Mouse (Mus musculus) liver (tissue): ENCODE measurements around the gene Npw.

ENCODE experiments used
- DNase-seq: peaks from one replicate; pipeline ENCODE4 v3.0.0-alpha.2; 2020; ENCODE audit warnings: mixed read lengths

The Npw gene

DNA sequence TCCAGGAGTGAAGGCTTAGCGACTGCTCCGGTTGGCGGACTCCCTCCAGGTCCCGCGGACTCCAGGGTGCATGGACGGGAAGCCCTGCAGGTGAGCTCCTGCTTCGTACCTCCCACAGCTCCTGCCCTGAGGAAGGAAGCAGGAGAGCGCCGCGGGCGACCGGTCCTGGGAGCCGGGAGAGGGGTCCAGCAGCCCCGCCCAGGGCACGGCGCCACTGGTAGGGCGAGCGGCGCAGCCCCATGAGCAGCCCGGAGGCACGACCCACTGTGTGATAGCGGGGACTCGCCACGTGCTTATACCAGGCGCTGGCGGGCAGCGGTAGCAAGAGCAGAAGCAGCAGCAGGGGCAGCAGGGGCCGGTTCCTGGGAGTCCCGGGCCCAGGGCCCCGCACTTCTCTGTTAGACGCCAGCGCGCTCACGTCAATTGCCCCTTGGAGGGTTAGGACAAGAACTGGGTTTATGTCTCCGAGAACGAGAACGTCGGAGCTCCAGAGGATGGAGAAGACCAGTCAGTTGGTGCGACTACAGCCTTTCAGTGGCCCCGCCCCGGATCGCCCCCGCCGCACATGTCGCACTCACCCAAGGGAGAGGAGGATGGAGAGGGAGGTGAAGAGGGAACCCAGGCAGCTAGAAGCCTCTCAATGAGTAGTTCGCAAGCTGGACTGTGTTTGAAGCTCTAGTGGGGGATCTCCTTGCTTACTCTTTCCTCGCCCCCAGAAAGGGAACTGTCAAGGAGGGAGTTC lies at the start of gene Npw:
Gene Npw, minus strand, starts transcription at position 441 of the 742 bp plus-strand sequence.
- no peak for DNase-seq

DNA sequence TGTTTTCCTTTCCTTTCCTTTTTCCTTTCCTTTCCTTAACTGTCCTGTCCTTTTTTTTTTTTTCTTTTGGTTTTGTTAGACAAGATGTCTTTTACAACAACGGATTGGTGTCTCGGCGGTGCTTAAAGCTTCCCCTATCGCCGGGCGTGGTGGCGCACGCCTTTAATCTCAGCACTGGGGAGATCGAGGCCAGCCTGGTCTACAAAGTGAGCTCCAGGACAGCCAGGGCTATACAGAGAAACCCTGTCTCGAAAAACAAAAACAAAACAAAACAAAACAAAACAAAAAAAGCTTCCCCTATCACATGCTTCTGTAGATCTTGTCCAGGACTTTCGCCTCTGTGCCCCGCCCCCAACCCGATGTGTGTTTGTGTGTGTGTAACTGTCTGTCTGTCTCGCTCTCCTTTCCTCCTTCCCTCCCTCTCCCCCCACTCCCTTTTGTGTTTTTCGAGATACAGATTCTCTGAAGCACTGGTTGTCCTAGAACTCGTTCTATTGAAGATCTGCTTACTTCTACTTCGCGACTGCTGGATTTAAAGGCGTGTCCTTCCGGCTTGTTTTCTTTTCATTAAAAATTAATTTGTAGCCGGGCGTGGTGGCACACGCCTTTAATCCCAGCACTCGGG lies 49.7 kb upstream of the Npw start:
- DNase-seq = peak; percentile 52

DNA sequence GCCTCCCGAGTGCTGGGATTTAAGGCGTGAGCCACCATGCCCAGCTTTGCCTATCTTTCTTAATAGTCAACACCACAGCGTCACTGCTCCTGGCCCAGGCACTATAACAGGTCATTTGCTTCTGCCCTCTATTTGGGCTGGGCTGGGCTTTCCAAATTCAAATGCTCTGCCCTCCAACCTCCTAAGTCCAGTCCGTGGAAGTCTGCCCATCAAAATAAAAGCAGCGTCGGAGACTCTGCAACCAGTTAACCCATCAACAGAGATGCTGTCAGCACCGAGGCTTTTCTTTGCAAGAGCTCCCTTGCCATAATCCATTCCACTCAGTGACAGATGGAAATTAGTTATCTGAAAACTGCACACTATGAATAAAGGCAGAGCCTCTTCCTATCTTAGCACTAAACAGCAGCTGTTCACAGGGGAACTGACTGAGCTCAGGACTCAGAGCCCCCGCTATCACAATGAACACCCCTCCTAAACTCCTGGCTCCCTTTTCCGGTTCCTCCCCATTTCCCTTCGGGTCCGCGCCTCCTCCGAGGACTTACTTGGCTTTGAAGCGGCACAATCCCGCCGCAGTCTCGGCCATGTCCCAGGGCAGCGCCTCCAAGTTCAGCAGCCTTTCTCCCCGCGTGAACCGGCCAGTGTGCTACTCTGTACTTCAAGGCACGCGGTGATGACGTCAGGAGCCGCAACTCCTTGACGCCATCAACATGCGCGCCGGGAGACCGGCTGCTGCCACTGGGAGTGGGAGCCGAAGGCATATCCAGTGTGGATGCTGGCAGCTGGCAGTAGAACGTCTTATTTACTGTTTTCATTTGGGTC lies 48.9 kb upstream of the Npw start, which contains the start of gene Tbl3:
Gene Tbl3, minus strand, starts transcription at position 679 of the 819 bp plus-strand sequence.
- peak; percentile 90 for DNase-seq

DNA sequence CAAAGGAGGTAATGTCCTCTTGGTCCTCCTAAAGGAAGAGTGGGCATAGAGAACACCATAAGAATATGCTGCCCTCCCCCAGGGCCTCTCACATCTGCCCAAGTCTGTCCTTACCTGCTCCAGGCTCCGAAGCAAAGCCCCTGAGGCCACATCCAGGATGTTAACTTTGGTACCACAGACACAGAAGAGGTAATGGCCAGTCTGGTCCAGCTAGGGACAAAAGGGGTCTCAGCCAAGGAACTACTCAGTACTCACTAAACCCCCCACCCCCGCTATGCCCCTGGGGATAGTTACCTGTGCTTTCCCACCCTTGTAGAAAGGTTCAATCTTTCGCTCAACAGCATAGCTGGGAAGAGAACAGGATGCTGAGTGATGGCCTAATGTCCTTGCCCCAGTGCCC lies 47.6 kb upstream of the Npw start:
- no peak for DNase-seq

DNA sequence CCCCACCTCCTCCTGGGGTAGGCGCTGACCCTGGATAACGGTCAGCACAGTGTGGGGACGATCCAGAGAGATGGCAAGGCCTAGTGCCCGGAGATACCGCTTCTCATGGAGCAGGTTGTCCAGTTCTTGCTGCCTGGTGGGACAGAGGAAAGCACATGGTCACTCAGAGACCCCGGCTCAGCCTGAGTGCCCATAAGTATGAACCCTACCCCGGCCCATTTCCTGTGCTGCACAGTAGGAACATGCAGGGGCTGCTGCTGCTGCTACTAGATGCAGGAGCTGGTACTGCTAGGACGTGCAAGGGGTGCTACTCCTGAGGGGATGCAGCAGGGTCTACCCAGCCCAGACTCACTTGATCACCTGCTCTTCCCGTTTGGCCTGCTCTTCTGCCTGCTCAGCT lies 43.0 kb upstream of the Npw start:
- no peak for DNase-seq

DNA sequence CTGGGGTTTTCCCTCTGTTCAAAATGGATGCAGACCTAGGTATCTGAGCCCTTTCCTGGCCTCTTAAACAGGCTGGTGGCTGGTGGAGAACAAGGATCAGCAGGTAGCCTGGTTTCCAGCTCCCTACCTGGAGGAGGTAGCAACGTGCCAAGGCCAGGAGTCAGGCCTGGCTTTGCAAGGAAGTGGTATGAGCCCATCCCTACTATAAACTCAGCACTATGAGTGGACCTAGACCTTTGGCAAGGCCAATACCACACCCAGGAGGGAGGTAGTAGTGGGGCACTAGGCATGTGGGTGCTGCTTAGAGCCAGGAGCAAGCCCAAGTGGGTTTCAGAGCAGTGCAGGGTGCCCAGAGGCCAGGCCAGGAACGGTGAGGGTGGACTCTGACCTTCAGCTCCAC lies 41.2 kb upstream of the Npw start:
- DNase-seq = no peak

DNA sequence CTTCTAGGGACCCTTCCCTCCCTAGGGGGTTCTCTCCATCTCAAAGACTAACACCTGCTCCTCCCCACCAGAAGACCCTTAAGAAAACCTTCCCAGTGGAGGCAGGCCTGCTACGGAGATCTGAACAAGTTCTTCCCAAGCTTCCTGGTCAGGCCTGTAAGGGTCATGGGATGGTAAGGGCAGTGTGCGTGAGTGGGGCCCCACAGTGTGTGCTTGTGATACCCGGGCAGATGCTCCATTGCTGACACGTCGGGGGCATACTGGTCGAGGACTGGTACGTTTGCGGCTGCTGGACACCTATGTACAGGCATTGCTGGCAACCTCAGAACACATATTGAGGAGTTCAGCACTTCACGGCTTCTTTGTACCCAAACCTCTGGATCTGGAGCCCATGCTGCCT lies 40.5 kb upstream of the Npw start:
- no peak for DNase-seq

DNA sequence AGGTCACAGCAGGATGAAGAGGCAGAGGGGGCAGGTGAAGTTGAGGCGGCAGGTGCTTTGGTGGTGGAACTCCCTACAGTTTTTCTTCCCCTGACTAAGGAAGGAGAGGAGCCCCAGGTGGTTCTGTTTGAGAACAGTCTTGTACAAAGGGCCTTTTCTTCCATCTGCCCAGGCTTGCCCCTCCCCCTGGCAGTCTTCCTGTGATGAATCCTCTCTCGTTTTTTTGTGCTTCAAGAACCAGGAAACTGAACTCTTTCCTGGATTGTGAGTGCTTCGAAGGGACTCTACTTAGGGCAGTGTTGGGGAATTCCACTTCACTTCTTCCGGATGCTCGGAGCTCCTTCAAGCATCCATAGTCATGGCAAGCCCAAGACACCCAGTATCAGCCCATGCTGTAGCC lies 39.7 kb upstream of the Npw start:
- no peak for DNase-seq

DNA sequence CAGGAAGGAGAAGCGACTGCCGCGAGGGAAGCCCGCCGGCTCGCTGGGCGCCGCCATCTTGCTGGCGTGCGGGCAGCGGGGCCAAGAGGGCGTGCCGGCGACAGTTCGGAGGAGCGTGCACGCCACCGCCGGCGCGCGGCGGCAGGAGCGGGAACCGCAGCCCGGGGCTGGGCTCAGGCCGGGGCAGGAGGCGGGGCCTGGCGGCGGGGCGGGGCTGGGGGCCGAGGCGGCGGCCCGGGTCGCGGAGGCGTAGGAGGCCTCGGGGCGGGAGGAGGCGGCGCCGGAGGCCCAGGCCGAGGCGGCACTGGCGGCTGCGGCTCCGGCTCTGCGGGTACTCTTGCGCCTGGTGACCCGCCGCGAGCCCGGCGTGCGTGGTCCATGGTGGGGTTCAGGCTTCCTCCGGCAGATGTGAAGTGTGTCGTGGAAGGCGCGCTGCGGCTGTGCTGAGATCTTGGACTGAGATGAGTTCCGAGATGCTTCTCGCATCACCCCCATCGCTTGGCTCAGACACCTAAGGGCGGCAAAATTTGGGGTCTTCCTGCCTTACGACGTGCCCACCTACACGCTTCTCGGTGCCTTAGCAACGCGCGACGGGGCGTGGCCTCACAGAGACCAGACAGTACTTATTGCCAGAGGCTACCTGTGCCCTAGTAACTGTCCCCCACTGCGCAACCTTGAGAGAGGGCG lies 37.9 kb upstream of the Npw start, which contains the start of the genes Gfer and Noxo1:
Gene Gfer, minus strand, starts transcription at position 146 of the 687 bp plus-strand sequence.
Gene Noxo1, plus strand, starts transcription at position 224 of the 687 bp plus-strand sequence.
- DNase-seq = peak; percentile 96

DNA sequence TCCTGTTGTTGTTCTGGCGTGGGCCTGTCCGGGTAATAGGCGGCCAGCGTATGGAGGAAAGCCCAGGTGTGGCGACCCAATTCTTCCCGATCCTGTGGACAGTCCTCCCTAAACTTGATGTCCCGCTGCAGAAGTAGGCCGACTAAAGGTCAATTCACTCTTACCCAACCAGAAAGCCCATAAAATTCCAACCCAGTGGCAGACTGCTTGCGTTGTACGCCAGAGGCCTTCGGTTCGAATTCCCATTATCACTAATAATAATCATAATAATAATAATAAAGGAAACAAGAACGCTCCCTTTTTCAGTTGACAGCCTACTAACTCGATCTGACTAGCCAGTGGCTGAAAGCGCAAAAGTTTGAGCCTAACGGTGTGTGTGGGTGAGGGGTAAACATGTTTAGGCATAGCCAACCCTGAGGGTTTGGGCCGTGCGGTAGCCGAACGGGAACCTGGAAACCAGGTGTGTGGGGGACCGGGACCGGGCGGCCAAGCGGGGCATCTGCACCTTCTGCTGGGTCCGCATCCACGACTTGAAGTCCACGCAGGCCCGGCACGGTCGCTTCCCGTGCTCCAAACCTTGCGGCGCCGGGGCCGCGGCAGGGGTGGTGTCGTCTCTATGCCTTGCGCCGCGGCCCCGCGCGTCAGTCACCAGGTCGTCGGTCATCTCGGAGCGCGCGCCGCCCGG lies 37.2 kb upstream of the Npw start:
- no peak for DNase-seq

DNA sequence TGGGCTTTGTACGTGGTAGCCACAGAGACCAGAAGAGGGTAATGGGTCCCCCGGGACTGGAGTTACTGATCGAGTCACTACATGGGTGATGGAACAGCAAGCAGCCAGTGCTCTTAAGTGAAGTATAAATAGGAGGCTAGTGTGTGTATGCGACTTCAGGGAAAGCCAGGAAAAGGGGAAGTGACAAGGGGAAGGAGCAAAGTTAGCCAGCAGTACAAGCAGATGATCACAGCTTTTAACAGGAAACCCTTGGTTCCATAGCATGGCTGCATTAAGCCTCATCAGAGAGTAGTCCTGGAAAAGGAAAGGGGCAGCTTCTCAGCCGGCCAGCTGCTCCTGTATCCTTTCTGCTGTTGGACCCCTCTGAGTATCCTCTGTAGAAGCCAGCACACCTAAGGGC lies 34.1 kb upstream of the Npw start:
- DNase-seq = no peak

DNA sequence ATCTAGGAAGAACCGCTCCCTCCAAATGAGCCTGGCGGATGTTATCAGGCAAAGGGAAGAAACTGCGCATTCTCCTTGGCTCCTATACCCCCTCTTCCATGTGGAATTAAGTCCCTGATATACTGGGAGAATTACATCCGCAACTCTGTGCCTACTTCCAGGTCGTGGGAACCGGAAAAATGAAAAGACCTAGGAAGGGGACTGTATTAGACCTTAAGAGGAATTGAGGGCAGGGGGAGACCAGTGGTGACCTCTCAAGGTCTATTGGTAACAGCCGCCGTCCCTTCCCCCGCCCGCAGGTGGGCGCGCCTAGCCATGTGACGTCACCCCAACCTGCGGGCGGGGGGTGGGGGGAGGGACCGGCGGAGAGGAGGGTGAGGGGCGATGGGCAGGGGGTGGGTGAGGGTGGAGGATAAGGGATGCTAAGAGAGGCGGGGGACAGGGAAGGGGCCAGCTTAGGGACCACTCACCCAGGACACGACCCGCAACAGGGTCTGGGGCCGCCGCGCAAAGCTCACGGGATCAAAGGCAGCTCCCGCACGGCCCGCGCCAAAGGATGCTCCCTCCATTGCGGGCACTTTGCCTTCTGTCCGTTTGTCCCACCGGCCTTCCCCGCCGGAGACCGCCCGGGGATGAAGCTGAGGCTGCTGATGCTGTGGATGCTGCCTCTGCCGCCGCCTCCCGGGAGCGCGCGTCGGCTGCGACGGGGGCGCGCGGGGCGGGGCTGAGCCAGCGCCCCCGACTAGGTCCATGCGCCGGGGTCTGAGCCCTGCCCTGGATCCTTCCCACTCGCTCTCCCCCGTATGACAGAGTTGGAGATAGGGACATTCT lies 31.2 kb upstream of the Npw start, which contains the start of gene Syngr3:
Gene Syngr3, minus strand, starts transcription at position 705 of the 831 bp plus-strand sequence.
- no peak for DNase-seq

DNA sequence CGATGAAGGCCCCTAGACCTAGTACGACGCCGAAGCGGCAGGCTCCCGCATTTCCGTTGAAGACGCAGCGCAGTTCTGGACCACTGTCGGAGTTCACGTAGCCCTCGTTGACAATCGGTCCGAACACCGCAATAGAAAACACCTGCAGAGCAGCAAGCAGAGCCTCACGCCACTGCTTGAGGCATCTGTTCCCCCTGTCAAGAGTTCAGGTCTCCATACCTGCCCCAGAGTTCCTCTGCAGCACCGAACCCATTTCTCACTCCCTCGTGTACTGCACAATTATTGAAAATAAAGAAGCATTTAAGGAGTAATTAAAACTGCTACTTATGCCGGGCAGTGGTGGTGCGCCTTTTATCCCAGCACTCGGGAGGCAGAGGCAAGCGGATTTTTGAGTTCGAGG lies 29.3 kb upstream of the Npw start:
- no peak for DNase-seq

DNA sequence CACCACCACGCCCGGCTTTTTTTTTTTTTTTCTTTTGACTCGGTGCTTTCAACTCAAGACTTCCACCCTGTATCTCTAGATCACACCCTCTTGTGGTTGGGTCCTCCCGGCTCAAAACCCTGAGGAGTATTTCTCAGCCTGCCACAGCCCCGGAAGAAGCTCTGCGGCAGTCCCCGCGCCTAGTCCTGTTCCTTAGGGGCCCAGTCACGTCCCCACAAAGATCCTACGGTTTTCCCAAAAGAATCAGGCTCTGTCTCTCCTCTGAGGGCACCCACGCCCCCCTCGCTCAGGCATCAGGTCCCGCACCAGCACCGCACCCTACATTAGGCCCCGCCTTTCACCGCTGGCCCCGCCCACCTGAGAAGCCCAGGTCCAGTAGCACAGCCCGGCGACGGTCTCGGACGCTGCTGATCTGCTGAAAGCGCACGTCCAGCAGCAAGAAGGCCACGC lies 28.9 kb upstream of the Npw start:
- peak; percentile 80 for DNase-seq

DNA sequence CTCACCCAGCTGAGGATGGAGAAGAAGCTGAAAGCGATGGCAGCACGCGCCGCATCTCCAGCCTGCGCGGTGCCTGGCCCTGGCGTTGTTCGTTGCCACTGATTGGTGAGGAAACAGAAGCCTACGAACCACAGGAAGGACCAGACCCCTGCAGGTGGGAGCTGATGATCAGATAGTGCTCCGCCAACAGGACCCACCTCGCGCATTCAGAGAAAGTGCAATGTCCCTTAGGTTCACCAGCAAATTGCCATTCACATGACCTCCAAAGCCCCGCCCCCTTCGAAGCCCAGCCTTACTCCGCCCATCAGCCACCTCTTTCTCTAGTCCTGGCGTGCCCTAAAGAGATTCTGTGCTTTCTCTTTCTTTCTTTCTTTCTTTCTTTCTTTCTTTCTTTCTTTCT lies 28.3 kb upstream of the Npw start:
- DNase-seq = peak; percentile 78

DNA sequence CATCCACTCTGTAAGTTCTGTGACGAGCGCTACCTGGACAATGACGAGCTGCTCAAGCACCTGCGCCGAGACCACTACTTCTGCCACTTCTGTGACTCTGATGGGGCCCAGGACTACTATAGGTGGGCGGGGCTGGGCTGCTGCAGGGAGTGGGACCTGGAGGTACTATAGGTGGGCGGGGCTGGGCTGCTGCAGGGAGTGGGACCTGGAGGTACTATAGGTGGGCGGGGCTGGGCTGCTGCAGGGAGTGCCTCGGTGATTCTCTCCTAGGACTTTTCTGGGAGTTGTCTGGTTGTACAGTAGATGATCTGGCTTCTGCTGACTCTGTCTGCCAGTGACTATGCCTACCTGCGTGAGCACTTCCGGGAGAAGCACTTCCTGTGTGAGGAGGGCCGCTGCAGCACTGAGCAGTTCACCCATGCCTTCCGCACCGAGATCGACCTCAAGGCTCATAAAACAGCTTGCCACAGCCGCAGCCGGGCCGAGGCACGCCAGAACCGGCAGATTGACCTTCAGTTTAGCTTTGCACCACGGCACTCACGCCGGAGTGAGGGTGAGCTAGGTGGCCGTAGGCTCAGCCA lies 19.3 kb upstream of the Npw start:
- no peak for DNase-seq

DNA sequence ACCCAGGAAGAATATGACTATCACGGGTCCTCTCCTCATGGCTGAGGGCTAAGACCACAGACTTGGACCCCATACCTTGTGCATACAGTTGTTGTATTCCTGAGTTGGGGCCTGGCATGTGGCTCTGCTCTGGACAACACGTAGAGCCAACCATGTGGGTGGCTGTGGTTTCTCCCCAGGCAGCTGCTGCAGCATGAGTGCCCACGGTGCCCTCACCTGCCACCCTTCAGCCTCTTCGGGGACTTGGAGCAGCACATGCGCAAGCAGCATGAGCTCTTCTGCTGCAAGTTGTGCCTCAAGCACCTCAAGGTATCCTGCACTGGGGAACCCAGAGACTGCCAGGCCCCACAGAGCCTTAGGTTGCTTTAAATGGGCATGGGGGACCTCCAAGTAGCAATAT lies 18.6 kb upstream of the Npw start:
- DNase-seq = no peak

DNA sequence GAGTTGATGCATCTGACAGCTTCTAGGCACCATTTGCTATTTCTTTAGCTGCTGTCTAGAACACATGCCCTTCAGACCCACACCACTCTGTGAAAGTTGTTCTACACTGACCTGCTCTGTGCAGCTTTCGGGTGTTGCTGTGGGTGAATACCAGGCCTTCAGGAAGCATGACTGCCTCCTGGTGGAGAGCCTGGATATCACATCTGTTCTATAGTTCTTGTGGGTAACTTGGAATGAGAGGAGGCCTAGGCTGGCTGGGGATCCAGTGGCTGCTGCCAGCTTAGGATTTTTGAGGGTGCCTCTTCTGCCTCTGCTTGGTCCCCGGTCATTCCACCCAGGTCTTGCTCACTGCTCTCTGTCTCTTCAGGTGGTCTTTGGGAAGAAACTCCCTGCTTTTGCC lies 17.9 kb upstream of the Npw start:
- DNase-seq = peak; percentile 71

DNA sequence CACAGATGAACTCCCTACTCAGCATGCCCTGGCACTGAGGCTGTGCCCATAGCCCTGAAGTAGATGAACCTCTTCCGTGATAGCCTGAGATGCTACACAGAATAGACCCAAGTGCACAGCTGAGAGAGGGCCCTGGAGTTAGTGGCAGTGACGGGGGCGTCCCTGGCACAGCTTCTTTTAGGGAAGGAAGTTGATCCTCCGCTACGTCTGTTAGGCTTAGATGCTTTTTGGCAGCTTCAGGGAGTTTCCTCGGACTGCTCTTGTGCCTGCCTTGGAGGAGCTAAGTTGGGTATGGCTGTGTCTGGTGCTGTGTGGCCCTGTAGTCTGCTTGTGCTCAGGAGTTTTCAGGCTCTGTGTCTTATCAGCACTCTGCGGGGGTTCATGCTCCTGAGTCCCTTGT lies 16.0 kb upstream of the Npw start:
- DNase-seq = no peak

DNA sequence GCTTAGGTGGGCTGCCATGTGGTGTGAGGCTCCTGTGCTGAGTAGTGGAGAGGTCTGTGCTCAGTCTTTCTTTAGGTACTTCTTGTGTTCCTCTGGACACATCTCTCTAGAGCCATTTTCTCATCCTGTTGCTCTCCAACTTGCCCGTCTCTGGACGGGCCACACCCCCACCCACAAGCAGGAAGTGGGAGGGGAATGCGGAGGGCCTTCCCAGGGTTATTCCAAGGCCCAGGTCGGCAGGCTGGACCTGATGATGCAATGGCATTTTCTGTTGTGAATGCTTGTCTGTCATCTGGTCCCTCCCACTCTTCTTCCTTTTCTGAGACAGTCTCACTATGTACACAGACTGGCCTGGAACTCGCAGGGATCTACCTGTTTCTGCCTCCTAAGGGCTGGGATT lies 13.9 kb upstream of the Npw start:
- peak; percentile 66 for DNase-seq

DNA sequence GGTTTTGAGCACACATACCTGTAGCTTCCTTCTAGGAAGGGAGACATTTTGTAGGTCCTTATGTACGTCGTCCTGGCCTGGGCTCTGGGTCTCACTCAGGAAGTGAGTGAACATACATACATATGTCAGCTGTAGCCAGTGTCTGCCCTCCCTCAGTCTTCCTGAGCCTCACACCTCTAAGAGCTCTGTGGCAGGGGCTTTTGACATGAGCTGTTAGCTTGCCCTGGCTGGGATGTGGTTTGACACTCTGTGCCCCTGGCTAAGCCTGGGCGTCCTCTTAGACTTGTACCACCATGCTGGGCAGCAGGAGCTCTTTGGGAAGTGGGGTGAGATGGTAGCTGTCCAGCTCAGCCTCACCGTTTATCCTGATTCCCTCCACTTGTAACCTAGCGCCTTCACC lies 13.1 kb upstream of the Npw start:
- no peak for DNase-seq
